Mouse (Mus musculus): Measurements from ENCODE around the gene Pabpn1l. TPM values are rescaled to one million over a fixed set of nuclear protein-coding genes. Genes with fewer than 3 reads are reported as not detected.

The Pabpn1l gene
- polyA plus RNA-seq, 1 experiment from 2014 or later: not detected

GRCm38 (mm10) chr8:122665221-122665620, 42.7 kb upstream of the Pabpn1l start:
- 51% methylated on average over 8 of the region's 8 CpGs for WGBS
- no peaks in the 10 kb centered on the region for H3K27me3 ChIP-seq (ENCODE audit: control insufficient read depth, insufficient read depth, low read length)
- H3K9me3 ChIP-seq (ENCODE audit: control insufficient read depth, low read length): no peaks in the 10 kb centered on the region
- no peak for ATAC-seq (ENCODE audit: insufficient read depth, low FRiP score, low TSS enrichment)
- no peak for DNase-seq (ENCODE audit: low spot score)
- H3K27ac ChIP-seq (ENCODE audit: low read depth, low read length): no peak overlapping the region
- H3K4me3 ChIP-seq (ENCODE audit: low read depth, low read length): no peak overlapping the region
- H3K4me1 ChIP-seq (ENCODE audit: control insufficient read depth, insufficient read depth, low read length): peaks cover 26% of the 10 kb centered on the region
- no peak overlapping the region for H3K9ac ChIP-seq (ENCODE audit: low read length)
- H3K4me2 ChIP-seq (ENCODE audit: low read depth): no peak overlapping the region
- no peaks in the 10 kb centered on the region for H3K36me3 ChIP-seq (ENCODE audit: control insufficient read depth, insufficient read depth, low read length)

GRCm38 (mm10) chr8:122663670-122664069, 41.1 kb upstream of the Pabpn1l start:
- Histone ChIP-seq H3K9me3 (ENCODE audit: control insufficient read depth, low read length) (no peaks in the 10 kb centered on the region), H3K9ac (ENCODE audit: low read length) (no peak overlapping the region), H3K4me1 (ENCODE audit: control insufficient read depth, insufficient read depth, low read length) (peaks cover 22% of the 10 kb centered on the region), H3K27me3 (ENCODE audit: control insufficient read depth, insufficient read depth, low read length) (no peaks in the 10 kb centered on the region), H3K36me3 (ENCODE audit: control insufficient read depth, insufficient read depth, low read length) (no peaks in the 10 kb centered on the region), H3K27ac (ENCODE audit: low read depth, low read length) (no peak overlapping the region), H3K4me2 (ENCODE audit: low read depth) (no peak overlapping the region), H3K4me3 (ENCODE audit: low read depth, low read length) (no peak overlapping the region)
- WGBS: 51% methylated on average over 5 of the region's 5 CpGs
- ATAC-seq (ENCODE audit: insufficient read depth, low FRiP score, low TSS enrichment) (no peak), DNase-seq (ENCODE audit: low spot score) (no peak)

- H3K9ac ChIP-seq (ENCODE audit: low read length): no peak overlapping the region
- no peaks in the 10 kb centered on the region for H3K36me3 ChIP-seq (ENCODE audit: control insufficient read depth, insufficient read depth, low read length)
- H3K27me3 ChIP-seq (ENCODE audit: control insufficient read depth, insufficient read depth, low read length): no peaks in the 10 kb centered on the region
- ATAC-seq (ENCODE audit: insufficient read depth, low FRiP score, low TSS enrichment) (no peak), DNase-seq (ENCODE audit: low spot score) (no peak)
- H3K9me3 ChIP-seq (ENCODE audit: control insufficient read depth, low read length): no peaks in the 10 kb centered on the region
- H3K4me1 ChIP-seq (ENCODE audit: control insufficient read depth, insufficient read depth, low read length): peaks cover 22% of the 10 kb centered on the region
- H3K27ac ChIP-seq (ENCODE audit: low read depth, low read length): no peak overlapping the region
- WGBS: 81% methylated on average over 3 of the region's 3 CpGs
- H3K4me3 ChIP-seq (ENCODE audit: low read depth, low read length): no peak overlapping the region
- no peak overlapping the region for H3K4me2 ChIP-seq (ENCODE audit: low read depth)
Measured at GRCm38 (mm10) chr8:122663106-122663505, 40.6 kb upstream of the Pabpn1l start.

GRCm38 (mm10) chr8:122661894-122662293, 39.4 kb upstream of the Pabpn1l start:
- peaks cover 26% of the 10 kb centered on the region for H3K4me1 ChIP-seq (ENCODE audit: control insufficient read depth, insufficient read depth, low read length)

GRCm38 (mm10) chr8:122661138-122661537, 38.6 kb upstream of the Pabpn1l start:
- no peak for ATAC-seq (ENCODE audit: insufficient read depth, low FRiP score, low TSS enrichment)
- peak; percentile 69 for DNase-seq (ENCODE audit: low spot score)
- Histone ChIP-seq H3K9ac (ENCODE audit: low read length) (no peak overlapping the region), H3K9me3 (ENCODE audit: control insufficient read depth, low read length) (no peaks in the 10 kb centered on the region), H3K36me3 (ENCODE audit: control insufficient read depth, insufficient read depth, low read length) (no peaks in the 10 kb centered on the region), H3K4me2 (ENCODE audit: low read depth) (no peak overlapping the region), H3K4me1 (ENCODE audit: control insufficient read depth, insufficient read depth, low read length) (peaks cover 26% of the 10 kb centered on the region), H3K27ac (ENCODE audit: low read depth, low read length) (peak overlapping the region; percentile 39; the same call in 1 of the 2 replicates), H3K4me3 (ENCODE audit: low read depth, low read length) (no peak overlapping the region), H3K27me3 (ENCODE audit: control insufficient read depth, insufficient read depth, low read length) (no peaks in the 10 kb centered on the region)
- WGBS: 40% methylated on average over 7 of the region's 7 CpGs

More at GRCm38 (mm10) chr8:122661894-122662293, 39.4 kb upstream of the Pabpn1l start:
- Histone ChIP-seq H3K27ac (ENCODE audit: low read depth, low read length) (no peak overlapping the region), H3K4me3 (ENCODE audit: low read depth, low read length) (no peak overlapping the region), H3K4me2 (ENCODE audit: low read depth) (no peak overlapping the region), H3K9ac (ENCODE audit: low read length) (no peak overlapping the region), H3K36me3 (ENCODE audit: control insufficient read depth, insufficient read depth, low read length) (no peaks in the 10 kb centered on the region), H3K9me3 (ENCODE audit: control insufficient read depth, low read length) (no peaks in the 10 kb centered on the region), H3K27me3 (ENCODE audit: control insufficient read depth, insufficient read depth, low read length) (no peaks in the 10 kb centered on the region)
- WGBS: 79% methylated on average over 2 of the region's 2 CpGs
- ATAC-seq (ENCODE audit: insufficient read depth, low FRiP score, low TSS enrichment): no peak
- DNase-seq (ENCODE audit: low spot score): no peak

GRCm38 (mm10) chr8:122660022-122660421, 37.5 kb upstream of the Pabpn1l start:
- Histone ChIP-seq H3K4me3 (ENCODE audit: low read depth, low read length) (no peak overlapping the region), H3K27ac (ENCODE audit: low read depth, low read length) (no peak overlapping the region), H3K27me3 (ENCODE audit: control insufficient read depth, insufficient read depth, low read length) (no peaks in the 10 kb centered on the region), H3K9ac (ENCODE audit: low read length) (no peak overlapping the region), H3K36me3 (ENCODE audit: control insufficient read depth, insufficient read depth, low read length) (no peaks in the 10 kb centered on the region), H3K4me1 (ENCODE audit: control insufficient read depth, insufficient read depth, low read length) (peaks cover 21% of the 10 kb centered on the region), H3K9me3 (ENCODE audit: control insufficient read depth, low read length) (no peaks in the 10 kb centered on the region), H3K4me2 (ENCODE audit: low read depth) (no peak overlapping the region)
- DNase-seq (ENCODE audit: low spot score): no peak
- ATAC-seq (ENCODE audit: insufficient read depth, low FRiP score, low TSS enrichment): no peak
- 71% methylated on average over 2 of the region's 2 CpGs for WGBS

- Histone ChIP-seq H3K4me1 (ENCODE audit: control insufficient read depth, insufficient read depth, low read length) (peaks cover 16% of the 10 kb centered on the region), H3K36me3 (ENCODE audit: control insufficient read depth, insufficient read depth, low read length) (no peaks in the 10 kb centered on the region), H3K4me3 (ENCODE audit: low read depth, low read length) (no peak overlapping the region), H3K27ac (ENCODE audit: low read depth, low read length) (peak overlapping the region; percentile 50), H3K9ac (ENCODE audit: low read length) (no peak overlapping the region), H3K4me2 (ENCODE audit: low read depth) (no peak overlapping the region), H3K9me3 (ENCODE audit: control insufficient read depth, low read length) (no peaks in the 10 kb centered on the region), H3K27me3 (ENCODE audit: control insufficient read depth, insufficient read depth, low read length) (no peaks in the 10 kb centered on the region)
- DNase-seq (ENCODE audit: low spot score) (no peak), ATAC-seq (ENCODE audit: insufficient read depth, low FRiP score, low TSS enrichment) (no peak)
- 52% methylated on average over 9 of the region's 9 CpGs for WGBS
Measured at GRCm38 (mm10) chr8:122658807-122659160, 36.2 kb upstream of the Pabpn1l start.

- ATAC-seq (ENCODE audit: insufficient read depth, low FRiP score, low TSS enrichment) (no peak), DNase-seq (ENCODE audit: low spot score) (peak; percentile 54)
- 58% methylated on average over 10 of the region's 10 CpGs for WGBS
- Histone ChIP-seq H3K4me2 (ENCODE audit: low read depth) (no peak overlapping the region), H3K9me3 (ENCODE audit: control insufficient read depth, low read length) (no peaks in the 10 kb centered on the region), H3K4me3 (ENCODE audit: low read depth, low read length) (no peak overlapping the region), H3K27me3 (ENCODE audit: control insufficient read depth, insufficient read depth, low read length) (no peaks in the 10 kb centered on the region), H3K36me3 (ENCODE audit: control insufficient read depth, insufficient read depth, low read length) (no peaks in the 10 kb centered on the region), H3K9ac (ENCODE audit: low read length) (no peak overlapping the region), H3K27ac (ENCODE audit: low read depth, low read length) (peak overlapping the region; percentile 50), H3K4me1 (ENCODE audit: control insufficient read depth, insufficient read depth, low read length) (peaks cover 11% of the 10 kb centered on the region)
Measured at GRCm38 (mm10) chr8:122658149-122658806, 35.7 kb upstream of the Pabpn1l start.

All from neural tube, embryonic 11.5 days (tissue).